Mouse (Mus musculus) hindbrain, postnatal 0 days (tissue): Measurements from ENCODE around the gene Cdk4. TPM values are rescaled to one million over a fixed set of nuclear protein-coding genes. Genes with fewer than 3 reads are reported as not detected.

ENCODE experiments used
- ATAC-seq: fragments of 200-750 bp; cut with Nextera tagmentation; 2 replicates; pipeline ENCODE4 v1.8.0; 2017; ENCODE audit warnings: mild to moderate bottlenecking, moderate TSS enrichment, moderate library complexity
- DNase-seq: peaks from one replicate; pipeline ENCODE4 v3.0.0-alpha.2; 2015; ENCODE audit warnings: low spot score
- H3K27ac ChIP-seq: fragments of 300-500 bp; sonication (generic); 2 replicates; pipeline ENCODE4 v1.5.1; 2014; ENCODE audit warnings: mild to moderate bottlenecking
- H3K27me3 ChIP-seq: fragments of 300-500 bp; sonication (generic); 2 replicates; pipeline ENCODE4 v1.6.1; 2014; ENCODE audit warnings: low read length, mixed read lengths; ENCODE audit not compliant: insufficient read depth
- H3K36me3 ChIP-seq: fragments of 300-500 bp; sonication (generic); 2 replicates; pipeline ENCODE4 v1.6.1; 2014; ENCODE audit warnings: low read length, mixed read lengths; ENCODE audit not compliant: insufficient read depth
- H3K4me1 ChIP-seq: fragments of 300-500 bp; sonication (generic); 2 replicates; pipeline ENCODE4 v1.6.1; 2014; ENCODE audit warnings: antibody characterized with exemption, low read length, mixed read lengths; ENCODE audit not compliant: insufficient read depth
- H3K4me2 ChIP-seq: fragments of 300-500 bp; sonication (generic); 2 replicates; pipeline ENCODE4 v1.6.1; 2014; ENCODE audit warnings: low read depth, mild to moderate bottlenecking, low read length, moderate library complexity, mixed read lengths
- H3K4me3 ChIP-seq: fragments of 300-500 bp; sonication (generic); 2 replicates; pipeline ENCODE4 v1.5.1; 2014; ENCODE audit warnings: low read length
- H3K9ac ChIP-seq: fragments of 300-500 bp; sonication (generic); replicated peaks from 2 replicates; pipeline ENCODE4 v1.6.1; 2014; ENCODE audit warnings: mild to moderate bottlenecking, low read length, moderate library complexity, mixed read lengths
- H3K9me3 ChIP-seq: fragments of 300-500 bp; sonication (generic); 2 replicates; pipeline ENCODE4 v1.6.1; 2016; ENCODE audit warnings: low read length, mixed read lengths
- CTCF ChIP-seq: IDR thresholded peaks from 2 replicates; pipeline ENCODE4 v1.5.1; 2016; ENCODE audit warnings: antibody characterized with exemption, control low read depth, low read depth
- WGBS: fragments of 180-500 bp; shearing (Covaris S2); extraction: QIAGEN DNeasy Blood & Tissue Kit; methylation state at CpG from one replicate; pipeline ENCODE4 v1.1.7; 2014; 5-methylcytosine and 5-hydroxymethylcytosine counted together
- polyA plus RNA-seq: library from polyadenylated mRNA; unstranded; fragments of >200 nt; fragmentation: Nextera tagmentation; extraction: Ambion mirVana; gene quantifications from 2 replicates; pipeline ENCODE4 v1.2.1, GENCODE M21; 2015
- total RNA-seq: library from RNA; depleted of rRNA; stranded (reverse); fragments of >200 nt; gene quantifications from 2 replicates; pipeline ENCODE4 v1.2.3, GENCODE M21; 2014; rRNA removed

Gene Cdk4
- total and polyA plus RNA-seq, 2 experiments from 2014 or later: 519 to 524 TPM

DNA sequence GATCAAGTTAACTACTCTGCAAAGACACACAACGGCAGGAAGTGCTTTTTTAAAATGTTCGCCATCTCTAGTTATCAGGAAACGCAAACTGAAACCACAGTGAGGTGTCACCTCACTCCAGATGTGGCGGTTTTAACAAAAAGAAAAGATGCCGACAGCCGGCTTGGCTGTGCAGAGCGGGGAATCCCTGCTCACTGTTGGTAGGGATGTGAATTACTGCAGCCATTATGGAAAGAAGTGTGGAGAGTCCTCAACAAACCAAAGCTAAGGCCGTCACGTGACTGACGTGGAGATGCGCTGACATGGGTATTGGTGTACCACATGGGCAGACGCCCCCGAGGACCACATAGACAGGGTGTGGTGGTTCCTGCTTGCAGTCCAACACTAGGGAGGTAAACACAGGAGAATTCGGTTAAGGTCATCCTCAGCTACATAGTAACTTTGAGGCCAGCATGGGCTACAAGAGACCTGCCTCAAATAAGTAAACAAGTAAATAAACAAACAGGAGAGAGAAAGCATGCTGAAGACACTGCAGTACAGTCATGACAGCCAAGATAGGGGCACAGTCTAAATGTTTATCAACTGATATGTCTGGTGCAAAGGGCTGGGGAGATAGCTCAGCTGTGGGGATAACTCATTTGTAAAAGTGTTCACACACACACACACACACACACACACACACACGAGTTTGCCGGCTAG is 44.4 kb downstream of the Cdk4 start:
- Histone ChIP-seq H3K9ac (no peak overlapping the region), H3K36me3 (peaks cover 28% of the 10 kb centered on the region), H3K9me3 (no peaks in the 10 kb centered on the region), H3K4me1 (no peaks in the 10 kb centered on the region), H3K27ac (no peak overlapping the region), H3K4me2 (no peak overlapping the region), H3K27me3 (no peaks in the 10 kb centered on the region), H3K4me3 (no peak overlapping the region)
- WGBS: 91% methylated on average over 16 of the region's 16 CpGs
- ATAC-seq (no peak), DNase-seq (no peak)
- no peak for TF ChIP-seq CTCF

DNA sequence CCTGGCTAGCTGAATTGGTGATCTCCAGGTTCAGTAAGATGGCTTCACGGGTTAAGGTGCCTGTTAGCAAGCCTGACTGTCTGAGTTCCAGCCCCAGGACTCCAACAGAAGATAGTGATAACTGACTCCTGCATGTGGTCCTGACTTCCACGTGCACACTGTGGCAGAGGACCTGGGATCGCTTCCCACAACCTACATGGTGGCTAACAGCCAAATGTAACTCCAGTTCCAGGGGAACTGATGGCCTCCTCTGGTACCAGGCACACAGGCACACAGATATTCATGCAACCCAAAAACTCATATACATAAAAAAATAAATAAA is 44.9 kb downstream of the Cdk4 start:
- DNase-seq: no peak
- no peaks in the 10 kb centered on the region for H3K4me1 ChIP-seq
- H3K4me2 ChIP-seq: no peak overlapping the region
- no peak overlapping the region for H3K4me3 ChIP-seq
- peaks cover 34% of the 10 kb centered on the region for H3K36me3 ChIP-seq
- no peaks in the 10 kb centered on the region for H3K9me3 ChIP-seq
- WGBS: 78% methylated on average over 3 of the region's 3 CpGs
- H3K27ac ChIP-seq: no peak overlapping the region
- H3K27me3 ChIP-seq: no peaks in the 10 kb centered on the region
- H3K9ac ChIP-seq: no peak overlapping the region
- no peak for TF ChIP-seq CTCF
- no peak for ATAC-seq

DNA sequence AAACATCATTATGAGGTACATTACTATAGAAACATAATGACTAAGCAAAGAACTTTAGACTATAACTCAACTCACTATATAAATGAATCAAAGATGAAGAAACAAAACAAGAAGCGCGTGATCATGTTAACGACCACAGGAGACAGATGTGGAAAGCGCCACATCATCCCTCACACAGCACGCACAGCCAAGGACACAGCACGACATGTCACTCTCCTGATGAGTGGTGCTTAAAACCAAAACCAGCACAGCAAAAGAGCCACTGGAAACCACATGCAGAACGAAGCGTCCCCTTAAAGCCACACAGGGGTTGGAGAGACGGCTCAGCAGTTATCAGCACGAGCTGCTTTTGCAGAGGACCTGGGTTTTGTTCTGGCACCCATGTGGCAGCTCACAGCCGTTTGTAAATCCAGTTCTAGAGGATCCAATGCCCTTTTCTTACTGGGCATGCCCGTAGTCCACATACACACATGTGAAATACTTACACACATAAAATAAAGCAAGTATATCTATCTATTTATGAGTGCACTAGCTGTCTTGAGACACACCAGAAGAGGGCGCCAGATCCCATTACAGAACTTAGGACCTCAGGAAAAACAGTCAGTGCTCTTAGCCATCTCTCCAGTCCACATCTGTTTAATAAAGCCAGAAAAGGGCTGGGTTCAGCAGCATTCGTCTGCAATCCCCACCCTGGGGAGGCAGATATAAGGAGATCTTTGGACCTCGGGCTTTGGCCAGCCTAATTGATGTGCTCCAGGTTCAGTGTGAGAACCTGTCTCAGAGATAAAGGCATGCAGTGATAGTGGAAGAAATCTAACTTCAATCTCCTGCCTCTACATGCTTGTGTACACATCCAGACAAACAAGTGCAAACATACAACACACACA is 47.9 kb downstream of the Cdk4 start:
- WGBS: 93% methylated on average over 15 of the region's 15 CpGs
- Histone ChIP-seq H3K4me2 (no peak overlapping the region), H3K4me3 (no peak overlapping the region), H3K4me1 (no peaks in the 10 kb centered on the region), H3K9me3 (no peaks in the 10 kb centered on the region), H3K27ac (no peak overlapping the region), H3K9ac (no peak overlapping the region), H3K36me3 (peaks cover 45% of the 10 kb centered on the region), H3K27me3 (no peaks in the 10 kb centered on the region)
- DNase-seq (no peak), ATAC-seq (no peak)
- peak; percentile 52 for TF ChIP-seq CTCF

DNA sequence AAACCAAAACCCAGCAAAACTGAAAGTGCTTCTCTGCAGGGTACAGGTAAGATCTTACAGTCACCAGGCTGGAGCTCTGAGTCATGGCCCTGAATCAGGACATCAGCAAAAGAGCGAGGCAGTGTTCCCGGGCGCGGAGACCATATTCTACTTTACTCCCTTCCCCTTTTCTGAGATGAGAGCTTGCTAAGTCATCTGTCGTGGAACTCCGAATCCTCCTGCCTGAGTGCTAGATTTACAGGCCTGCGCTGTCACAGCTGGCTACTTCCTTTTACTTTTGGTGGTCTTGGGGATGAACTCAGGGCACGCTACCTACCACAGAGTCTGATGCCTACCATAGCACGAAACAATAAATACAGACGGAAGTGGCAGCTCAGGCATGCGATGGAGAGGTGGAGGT is 51.1 kb downstream of the Cdk4 start:
- no peak overlapping the region for H3K27ac ChIP-seq
- no peak for TF ChIP-seq CTCF
- DNase-seq (no peak), ATAC-seq (no peak)
- H3K27me3 ChIP-seq: no peaks in the 10 kb centered on the region
- H3K4me1 ChIP-seq: no peaks in the 10 kb centered on the region
- H3K36me3 ChIP-seq: peaks cover 55% of the 10 kb centered on the region
- H3K4me2 ChIP-seq: no peak overlapping the region
- no peak overlapping the region for H3K4me3 ChIP-seq
- H3K9me3 ChIP-seq: no peaks in the 10 kb centered on the region
- WGBS: 88% methylated on average over 11 of the region's 11 CpGs
- no peak overlapping the region for H3K9ac ChIP-seq

DNA sequence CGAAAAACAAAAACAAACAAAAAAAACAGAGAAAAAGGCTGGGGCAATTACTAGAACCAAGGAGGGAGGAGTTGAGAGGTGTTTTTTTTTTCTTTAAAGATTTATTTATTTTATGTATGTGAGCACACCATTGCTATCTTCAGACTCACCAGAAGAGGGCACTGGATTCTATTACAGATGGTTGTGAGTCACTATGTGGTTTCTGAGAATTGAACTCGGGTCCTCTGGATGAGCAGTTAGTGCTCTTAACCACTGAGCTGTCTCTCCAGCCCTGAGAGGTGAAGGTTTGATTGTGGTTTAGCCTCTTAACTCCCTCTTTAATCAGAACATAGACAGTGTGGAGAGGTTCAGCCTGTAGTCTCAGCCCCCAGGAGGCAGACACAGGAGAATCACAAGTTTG is 51.7 kb downstream of the Cdk4 start:
- Histone ChIP-seq H3K4me1 (no peaks in the 10 kb centered on the region), H3K27ac (no peak overlapping the region), H3K27me3 (no peaks in the 10 kb centered on the region), H3K36me3 (peaks cover 54% of the 10 kb centered on the region), H3K9me3 (no peaks in the 10 kb centered on the region), H3K4me3 (no peak overlapping the region), H3K9ac (no peak overlapping the region), H3K4me2 (no peak overlapping the region)
- WGBS: 94% methylated on average over 2 of the region's 2 CpGs
- no peak for DNase-seq
- ATAC-seq: no peak
- peak; percentile 45 for TF ChIP-seq CTCF

Other genes starting within 250 kb of the Cdk4 start
- 12.5 and 14.3 TPM in 2 replicates for gene Atp23, start 162.2 kb upstream of the Cdk4 start, total RNA-seq
- 19.1 and 20.2 TPM in 2 replicates for gene Atp23, start 162.2 kb upstream of the Cdk4 start, polyA plus RNA-seq
- 64.5 and 64.7 TPM in 2 replicates for gene Ctdsp2, start 84.8 kb upstream of the Cdk4 start, total RNA-seq
- 15.0 and 16.7 TPM in 2 replicates for gene Ctdsp2, start 84.8 kb upstream of the Cdk4 start, polyA plus RNA-seq
- 0.52 and 1.3 TPM in 2 replicates for gene Avil, start 62.8 kb upstream of the Cdk4 start, total RNA-seq
- gene Avil, start 62.8 kb upstream of the Cdk4 start, polyA plus RNA-seq: 0.98 and 1.4 TPM in 2 replicates
- 31.4 and 49.0 TPM in 2 replicates for gene Tsfm, start 32.7 kb upstream of the Cdk4 start, total RNA-seq
- gene Tsfm, start 32.7 kb upstream of the Cdk4 start, polyA plus RNA-seq: 62.4 and 62.7 TPM in 2 replicates
- gene Mettl1, start 22.1 kb upstream of the Cdk4 start, total RNA-seq: 9.3 and 10.0 TPM in 2 replicates
- gene Mettl1, start 22.1 kb upstream of the Cdk4 start, polyA plus RNA-seq: 23.8 and 23.9 TPM in 2 replicates
- 0.31 TPM in 1 of 2 replicates, not detected in the other for gene Eef1akmt3, start 22.0 kb upstream of the Cdk4 start, total RNA-seq
- gene Eef1akmt3, start 22.0 kb upstream of the Cdk4 start, polyA plus RNA-seq: 0.19 TPM in 2 replicates
- 0.26 and 0.58 TPM in 2 replicates for gene Cyp27b1, start 15.3 kb upstream of the Cdk4 start, total RNA-seq
- not detected in 2 replicates for gene Cyp27b1, start 15.3 kb upstream of the Cdk4 start, polyA plus RNA-seq
- 78.3 and 80.1 TPM in 2 replicates for gene March9, start 3.4 kb upstream of the Cdk4 start, total RNA-seq
- gene March9, start 3.4 kb upstream of the Cdk4 start, polyA plus RNA-seq: 6.7 and 7.0 TPM in 2 replicates
- 113 and 129 TPM in 2 replicates for gene Tspan31, start 6.7 kb downstream of the Cdk4 start, total RNA-seq
- 105 and 107 TPM in 2 replicates for gene Tspan31, start 6.7 kb downstream of the Cdk4 start, polyA plus RNA-seq
- gene Agap2, start 11.8 kb downstream of the Cdk4 start, total RNA-seq: 229 and 238 TPM in 2 replicates
- gene Agap2, start 11.8 kb downstream of the Cdk4 start, polyA plus RNA-seq: 4.1 and 4.9 TPM in 2 replicates
- 118 and 119 TPM in 2 replicates for gene Os9, start 57.6 kb downstream of the Cdk4 start, total RNA-seq
- gene Os9, start 57.6 kb downstream of the Cdk4 start, polyA plus RNA-seq: 128 and 129 TPM in 2 replicates
- 111 and 112 TPM in 2 replicates for gene B4galnt1, start 101.7 kb downstream of the Cdk4 start, total RNA-seq
- 56.7 and 65.3 TPM in 2 replicates for gene B4galnt1, start 101.7 kb downstream of the Cdk4 start, polyA plus RNA-seq
- gene Slc26a10, start 117.1 kb downstream of the Cdk4 start, total RNA-seq: 0.31 TPM in 1 of 2 replicates, not detected in the other
- gene Slc26a10, start 117.1 kb downstream of the Cdk4 start, polyA plus RNA-seq: 0.79 and 1.1 TPM in 2 replicates
- gene Arhgef25, start 126.5 kb downstream of the Cdk4 start, total RNA-seq: 61.0 and 65.4 TPM in 2 replicates
- 20.3 and 21.6 TPM in 2 replicates for gene Arhgef25, start 126.5 kb downstream of the Cdk4 start, polyA plus RNA-seq
- gene Dtx3, start 132.2 kb downstream of the Cdk4 start, total RNA-seq: 233 and 240 TPM in 2 replicates
- gene Dtx3, start 132.2 kb downstream of the Cdk4 start, polyA plus RNA-seq: 170 and 185 TPM in 2 replicates
- gene Pip4k2c, start 148.1 kb downstream of the Cdk4 start, total RNA-seq: 18.3 and 22.8 TPM in 2 replicates
- 19.9 and 20.2 TPM in 2 replicates for gene Pip4k2c, start 148.1 kb downstream of the Cdk4 start, polyA plus RNA-seq
- gene Kif5a, start 199.8 kb downstream of the Cdk4 start, total RNA-seq: 231 and 249 TPM in 2 replicates
- 98.4 and 103 TPM in 2 replicates for gene Kif5a, start 199.8 kb downstream of the Cdk4 start, polyA plus RNA-seq
- gene Dctn2, start 202.8 kb downstream of the Cdk4 start, total RNA-seq: 314 and 348 TPM in 2 replicates
- 319 and 323 TPM in 2 replicates for gene Dctn2, start 202.8 kb downstream of the Cdk4 start, polyA plus RNA-seq
- 8.1 and 11.2 TPM in 2 replicates for gene Mbd6, start 225.5 kb downstream of the Cdk4 start, total RNA-seq
- 8.3 and 11.5 TPM in 2 replicates for gene Mbd6, start 225.5 kb downstream of the Cdk4 start, polyA plus RNA-seq
- gene Mars, start 248.3 kb downstream of the Cdk4 start, total RNA-seq: 74.4 and 90.4 TPM in 2 replicates
- 104 TPM in 2 replicates for gene Mars, start 248.3 kb downstream of the Cdk4 start, polyA plus RNA-seq